Mouse (Mus musculus) embryonic facial prominence, embryonic 10.5 days (tissue): ENCODE results near the gene Cd151. TPM values are rescaled to one million over a fixed set of nuclear protein-coding genes. Genes with fewer than 3 reads are reported as not detected.
"Not testable (repeated sequence)": the region's sequence is repeated elsewhere in the genome, so short reads cannot be mapped to it uniquely, and the experiment has no call there.

Source experiments
- DNase-seq: peaks from one replicate; pipeline ENCODE4 v3.0.0-alpha.2; 2017; ENCODE audit warnings: low spot score
- H3K27ac ChIP-seq: fragments of 300-500 bp; sonication (generic); replicated peaks from 2 replicates; pipeline ENCODE4 v1.5.1; 2016; ENCODE audit warnings: mild to moderate bottlenecking
- H3K27me3 ChIP-seq: fragments of 300-500 bp; sonication (generic); replicated peaks from 2 replicates; pipeline ENCODE4 v1.6.1; 2016; ENCODE audit warnings: low read depth, mild to moderate bottlenecking; ENCODE audit not compliant: poor library complexity, severe bottlenecking
- H3K36me3 ChIP-seq: fragments of 300-500 bp; sonication (generic); replicated peaks from 2 replicates; pipeline ENCODE4 v1.6.1; 2016; ENCODE audit warnings: mild to moderate bottlenecking, moderate library complexity
- H3K4me1 ChIP-seq: fragments of 300-500 bp; sonication (generic); 2 replicates; pipeline ENCODE4 v1.6.1; 2016
- H3K4me3 ChIP-seq: fragments of 300-500 bp; sonication (generic); 2 replicates; pipeline ENCODE4 v1.5.1; 2016; ENCODE audit warnings: mild to moderate bottlenecking, moderate library complexity
- H3K9me3 ChIP-seq: fragments of 300-500 bp; sonication (generic); 2 replicates; pipeline ENCODE4 v1.6.1; 2016; ENCODE audit warnings: mild to moderate bottlenecking
- WGBS: fragments of 180-500 bp; shearing (Covaris S2); methylation state at CpG from one replicate; pipeline ENCODE4 v1.1.7; 2016; 5-methylcytosine and 5-hydroxymethylcytosine counted together
- polyA plus RNA-seq: library from polyadenylated mRNA; unstranded; fragments of >200 nt; fragmentation: Nextera tagmentation; extraction: Ambion mirVana; gene quantifications from 2 replicates; pipeline ENCODE4 v1.2.1, GENCODE M21; 2016

Cd151 gene
- polyA plus RNA-seq, 1 experiment from 2014 or later, result 20.6 TPM

- WGBS, result 95% methylated on average over 10 of the region's 10 CpGs
- Histone ChIP-seq H3K36me3 (peaks cover 57% of the 10 kb centered on the region), H3K4me1 (peaks cover 73% of the 10 kb centered on the region), H3K9me3 (no peaks in the 10 kb centered on the region), H3K4me3 (no peak overlapping the region; the same call in 1 of the 2 replicates), H3K27me3 (no peaks in the 10 kb centered on the region), H3K27ac (no peak overlapping the region)
- no peak for DNase-seq
Observed at GRCm38 (mm10) chr7:141439140-141439679, 28.0 kb upstream of the Cd151 start.

DNA sequence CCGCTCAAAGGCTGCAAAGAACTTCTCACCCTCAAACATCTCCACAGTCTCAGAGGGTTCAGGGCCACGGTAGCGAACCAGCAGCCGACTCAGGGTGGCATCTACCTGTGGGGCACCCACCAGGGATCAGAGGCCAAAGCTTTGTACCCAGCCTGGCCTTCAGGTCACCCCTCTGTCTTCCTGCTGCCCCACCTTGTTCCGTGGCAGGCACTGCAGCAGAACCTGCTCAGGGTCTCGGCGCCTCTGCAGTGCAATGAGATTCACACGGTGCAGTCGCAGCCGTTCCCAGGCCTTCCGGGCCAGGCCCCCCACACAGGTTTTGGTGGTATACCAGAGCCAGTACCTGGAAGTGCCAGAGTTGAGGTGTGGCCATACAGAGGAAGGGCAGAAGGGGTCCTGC is 27.4 kb upstream of the Cd151 start:
- no peaks in the 10 kb centered on the region for H3K27me3 ChIP-seq
- no peaks in the 10 kb centered on the region for H3K9me3 ChIP-seq
- H3K4me1 ChIP-seq, result peaks cover 70% of the 10 kb centered on the region
- no peak for DNase-seq
- H3K36me3 ChIP-seq, result peaks cover 57% of the 10 kb centered on the region
- no peak overlapping the region for H3K4me3 ChIP-seq
- 94% methylated on average over 11 of the region's 11 CpGs for WGBS
- H3K27ac ChIP-seq, result no peak overlapping the region

DNA sequence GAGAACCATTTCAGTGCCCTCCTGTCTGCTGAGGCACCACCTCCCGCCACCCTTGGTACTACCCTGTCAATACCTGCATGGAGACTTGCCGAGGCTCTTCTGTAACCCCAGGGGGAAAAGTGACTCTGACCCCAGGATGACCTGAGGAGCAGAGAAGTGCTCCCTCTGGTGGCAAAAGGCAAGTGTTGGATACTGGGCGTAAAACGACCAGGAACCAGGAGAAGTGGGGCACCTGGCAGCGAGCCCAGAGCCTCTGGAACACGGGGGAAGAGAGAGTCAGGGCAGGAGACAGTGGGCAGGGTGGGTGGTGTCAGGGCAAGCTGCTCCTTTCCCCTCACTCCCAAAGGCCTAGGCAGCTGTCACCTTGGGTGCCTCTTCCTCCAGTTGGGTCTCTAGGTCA is 26.6 kb upstream of the Cd151 start:
- WGBS, result 36% methylated on average over 6 of the region's 6 CpGs
- H3K27ac ChIP-seq, result no peak overlapping the region

GRCm38 (mm10) chr7:141441460-141441859 is 25.7 kb upstream of the Cd151 start:
- Histone ChIP-seq H3K4me3 (no peak overlapping the region), H3K27ac (no peak overlapping the region), H3K4me1 (peaks cover 53% of the 10 kb centered on the region), H3K27me3 (no peaks in the 10 kb centered on the region), H3K9me3 (no peaks in the 10 kb centered on the region), H3K36me3 (peaks cover 51% of the 10 kb centered on the region)
- no peak for DNase-seq
- WGBS, result 89% methylated on average over 9 of the region's 9 CpGs

More for the DNA sequence above, 26.6 kb upstream of the Cd151 start:
- DNase-seq, result peak; percentile 50
- no peaks in the 10 kb centered on the region for H3K27me3 ChIP-seq
- H3K36me3 ChIP-seq, result peaks cover 57% of the 10 kb centered on the region
- H3K4me1 ChIP-seq, result peaks cover 62% of the 10 kb centered on the region
- H3K4me3 ChIP-seq, result 0 out of 2 replicates have a peak overlapping the region, but pooled peaks have one; percentile 4
- no peaks in the 10 kb centered on the region for H3K9me3 ChIP-seq

DNA sequence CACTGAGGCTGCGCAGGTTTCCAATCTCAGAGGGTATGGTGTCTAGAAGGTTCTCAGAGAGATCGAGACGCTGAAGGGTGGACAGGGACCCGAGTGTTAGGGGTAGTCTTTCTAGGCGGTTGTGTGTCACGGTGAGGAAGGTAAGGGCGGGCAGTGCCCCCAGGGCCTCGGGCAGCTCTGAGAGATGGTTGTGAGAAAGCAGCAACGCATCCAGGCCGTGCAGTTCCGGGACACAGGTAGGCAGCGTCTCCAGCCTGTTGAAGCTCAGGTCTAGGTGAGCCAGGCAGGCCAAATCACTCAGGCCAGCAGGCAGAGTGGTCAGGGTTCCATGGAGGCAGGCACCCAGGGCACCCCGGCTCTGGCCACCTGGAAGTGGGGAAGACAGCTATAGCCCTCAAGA is 25.0 kb upstream of the Cd151 start:
- Histone ChIP-seq H3K27me3 (no peaks in the 10 kb centered on the region), H3K4me1 (peaks cover 47% of the 10 kb centered on the region), H3K27ac (peak overlapping the region; percentile 87; the same call in 1 of the 2 replicates), H3K9me3 (no peaks in the 10 kb centered on the region), H3K4me3 (peak overlapping the region; percentile 64), H3K36me3 (peaks cover 51% of the 10 kb centered on the region)
- WGBS, result 91% methylated on average over 13 of the region's 13 CpGs
- DNase-seq, result no peak

DNA sequence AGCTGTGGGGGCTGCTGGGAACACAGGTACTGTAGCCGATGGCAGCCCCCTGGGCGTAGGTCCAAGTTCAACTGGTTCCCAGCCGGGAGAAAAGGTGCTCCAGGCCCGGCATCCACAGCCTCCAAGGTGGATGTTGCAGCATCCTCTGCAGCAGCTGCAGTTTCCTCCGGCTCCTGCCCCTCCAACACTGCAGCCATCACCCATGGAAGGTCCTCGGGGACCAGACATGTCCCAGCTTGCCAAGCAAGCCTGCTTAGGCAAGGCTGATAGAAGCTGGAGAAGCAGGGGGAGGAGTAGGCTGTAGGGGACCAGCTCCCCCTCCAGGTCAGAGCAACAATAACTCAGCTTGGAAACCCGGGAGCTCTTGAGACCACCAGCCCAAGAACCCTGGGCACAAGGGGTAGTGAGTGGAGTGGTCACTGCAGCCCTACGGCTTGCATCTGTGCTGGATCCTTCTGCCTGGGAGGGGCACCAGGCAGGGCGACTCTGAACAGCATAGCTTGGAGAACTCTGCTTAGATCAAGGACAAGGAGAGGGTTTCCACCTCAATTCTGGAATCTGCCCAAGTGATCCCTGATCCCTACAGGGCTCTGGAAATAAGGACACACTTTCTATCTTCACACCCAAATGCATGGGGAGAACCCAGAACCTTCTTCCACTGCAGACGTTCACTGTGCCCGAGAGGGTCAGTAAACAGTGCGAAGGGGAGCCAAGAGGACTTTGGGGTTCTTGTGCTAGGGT is 23.9 kb upstream of the Cd151 start:
- H3K9me3 ChIP-seq, result no peaks in the 10 kb centered on the region
- peak overlapping the region; percentile 64 for H3K4me3 ChIP-seq
- peak overlapping the region; percentile 87 for H3K27ac ChIP-seq
- H3K4me1 ChIP-seq, result peaks cover 42% of the 10 kb centered on the region
- H3K27me3 ChIP-seq, result no peaks in the 10 kb centered on the region
- DNase-seq, result peak; percentile 72
- peaks cover 45% of the 10 kb centered on the region for H3K36me3 ChIP-seq
- WGBS, result 34% methylated on average over 12 of the region's 12 CpGs

- peak; percentile 90 for DNase-seq
- Histone ChIP-seq H3K27me3 (no peaks in the 10 kb centered on the region), H3K4me1 (peaks cover 47% of the 10 kb centered on the region), H3K9me3 (no peaks in the 10 kb centered on the region), H3K27ac (peak within 1 kb of the TSS; percentile 87), H3K36me3 (peaks cover 45% of the 10 kb centered on the region), H3K4me3 (peak within 1 kb of the TSS; percentile 64)
- under 1% methylated on average over 25 of the region's 25 CpGs for WGBS
Observed at GRCm38 (mm10) chr7:141443828-141444237, 23.4 kb upstream of the Cd151 start, which contains the start of gene Pidd1. Pidd1 (minus strand) TSS chr7:141444025.

DNA sequence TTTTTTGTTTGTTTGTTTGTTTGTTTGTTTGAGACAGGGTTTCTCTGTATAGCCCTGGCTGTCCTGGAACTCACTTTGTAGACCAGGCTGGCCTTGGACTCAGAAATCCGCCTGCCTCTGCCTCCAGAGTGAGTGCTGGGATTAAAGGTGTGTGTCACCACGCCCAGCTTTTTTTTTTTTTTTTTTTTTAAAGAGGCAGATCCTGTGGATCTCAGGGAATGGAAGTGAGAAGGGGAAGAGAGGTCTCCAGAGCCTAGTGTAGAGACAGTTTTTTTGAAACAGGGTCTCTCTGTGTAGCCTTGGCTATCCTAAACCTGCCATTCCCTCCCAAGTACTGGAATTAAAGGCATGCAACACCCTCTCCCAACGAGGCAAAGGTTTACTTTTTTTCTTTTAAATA is 20.8 kb upstream of the Cd151 start:
- Histone ChIP-seq H3K36me3 (peaks cover 45% of the 10 kb centered on the region), H3K4me3 (peak overlapping the region; percentile 96), H3K4me1 (peaks cover 47% of the 10 kb centered on the region), H3K27ac (0 out of 2 replicates have a peak overlapping the region, but pooled peaks have one; percentile 95)
- not testable (repeated sequence) for H3K9me3 ChIP-seq, H3K27me3 ChIP-seq, DNase-seq
- 86% methylated on average over 3 of the region's 3 CpGs for WGBS

- Histone ChIP-seq H3K4me3 (peak within 1 kb of the TSS; percentile 96), H3K9me3 (no peaks in the 10 kb centered on the region), H3K27ac (peak within 1 kb of the TSS; percentile 95), H3K4me1 (peaks cover 37% of the 10 kb centered on the region), H3K36me3 (peaks cover 45% of the 10 kb centered on the region), H3K27me3 (no peaks in the 10 kb centered on the region)
- DNase-seq, result peak; percentile 94
- WGBS, result under 1% methylated on average over 63 of the region's 63 CpGs
Observed at GRCm38 (mm10) chr7:141447110-141447991, 19.8 kb upstream of the Cd151 start, which contains the start of gene Rplp2. Rplp2 (plus strand) TSS chr7:141447370.

DNA sequence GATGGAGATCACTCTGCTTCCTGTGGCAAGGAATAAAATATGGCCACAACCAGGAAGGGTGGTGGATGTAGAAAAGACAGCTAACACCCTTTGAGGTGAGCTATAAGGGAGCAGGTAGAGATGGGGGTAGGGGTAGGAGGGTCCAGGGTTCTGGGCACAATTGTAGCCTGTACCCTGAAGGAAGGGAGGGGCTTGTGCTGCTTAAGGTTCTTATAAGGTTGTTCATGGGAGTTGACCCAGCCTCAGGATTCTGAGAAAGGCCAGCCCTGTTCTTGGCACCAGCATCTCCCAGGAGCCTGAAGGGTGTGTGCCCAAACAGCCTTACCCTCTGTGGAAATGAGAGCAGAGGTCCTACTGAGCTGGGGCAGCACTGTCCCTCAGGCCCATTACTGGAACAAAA is 15.3 kb upstream of the Cd151 start:
- Histone ChIP-seq H3K9me3 (no peaks in the 10 kb centered on the region), H3K4me1 (peaks cover 40% of the 10 kb centered on the region), H3K27ac (no peak overlapping the region), H3K36me3 (peaks cover 47% of the 10 kb centered on the region), H3K27me3 (peaks cover 9% of the 10 kb centered on the region; the same call in 1 of the 2 replicates), H3K4me3 (no peak overlapping the region)
- no peak for DNase-seq

GRCm38 (mm10) chr7:141453636-141454035 is 13.6 kb upstream of the Cd151 start:
- Histone ChIP-seq H3K4me3 (no peak overlapping the region), H3K9me3 (no peaks in the 10 kb centered on the region), H3K27me3 (peaks cover 25% of the 10 kb centered on the region), H3K27ac (no peak overlapping the region), H3K4me1 (peaks cover 34% of the 10 kb centered on the region), H3K36me3 (peaks cover 46% of the 10 kb centered on the region)
- no peak for DNase-seq
- 80% methylated on average over 2 of the region's 2 CpGs for WGBS

- Histone ChIP-seq H3K27me3 (peaks cover 39% of the 10 kb centered on the region), H3K27ac (peak within 1 kb of the TSS; percentile 78), H3K36me3 (peaks cover 43% of the 10 kb centered on the region), H3K4me1 (peaks cover 25% of the 10 kb centered on the region), H3K4me3 (peak within 1 kb of the TSS; percentile 78), H3K9me3 (no peaks in the 10 kb centered on the region)
- under 1% methylated on average over 45 of the region's 45 CpGs for WGBS
- DNase-seq, result peak; percentile 95
Observed at GRCm38 (mm10) chr7:141454967-141455551, 12.1 kb upstream of the Cd151 start, which contains the start of gene Pnpla2. Pnpla2 (plus strand) TSS chr7:141455198.
